Mouse (Mus musculus) midbrain, embryonic 14.5 days (tissue): Measurements from ENCODE around the gene Gm4787. TPM values are rescaled to one million over a fixed set of nuclear protein-coding genes. Genes with fewer than 3 reads are reported as not detected.
A peak's percentile ranks its signal among the peaks of the same experiment; 100 is the strongest.

Source experiments
- ATAC-seq: fragments of 200-750 bp; cut with Nextera tagmentation; 2 replicates; pipeline ENCODE4 v1.8.0; 2017; ENCODE audit warnings: moderate number of reproducible peaks, moderate library complexity; ENCODE audit not compliant: low FRiP score, low TSS enrichment
- DNase-seq: peaks from one replicate; pipeline ENCODE4 v3.0.0-alpha.2; 2015
- H3K27ac ChIP-seq: fragments of 300-500 bp; sonication (generic); replicated peaks from 2 replicates; pipeline ENCODE4 v1.5.1; 2014; ENCODE audit warnings: mild to moderate bottlenecking, low read depth, low read length, moderate library complexity
- H3K27me3 ChIP-seq: fragments of 300-500 bp; sonication (generic); 2 replicates; pipeline ENCODE4 v1.6.1; 2014; ENCODE audit warnings: low read length, control low read depth, mixed read lengths; ENCODE audit not compliant: control insufficient read depth, insufficient read depth
- H3K36me3 ChIP-seq: fragments of 300-500 bp; sonication (generic); 2 replicates; pipeline ENCODE4 v1.6.1; 2014; ENCODE audit warnings: low read length, control low read depth; ENCODE audit not compliant: control insufficient read depth, insufficient read depth
- H3K4me1 ChIP-seq: fragments of 300-500 bp; sonication (generic); 2 replicates; pipeline ENCODE4 v1.6.1; 2014; ENCODE audit warnings: mild to moderate bottlenecking, antibody characterized with exemption, low read length, control low read depth; ENCODE audit not compliant: control insufficient read depth, insufficient read depth
- H3K4me2 ChIP-seq: fragments of 300-500 bp; sonication (generic); 2 replicates; pipeline ENCODE4 v1.6.1; 2014; ENCODE audit warnings: mild to moderate bottlenecking, low read length, moderate library complexity
- H3K4me3 ChIP-seq: fragments of 300-500 bp; sonication (generic); replicated peaks from 2 replicates; pipeline ENCODE4 v1.5.1; 2014; ENCODE audit warnings: low read depth, low read length
- H3K9ac ChIP-seq: fragments of 300-500 bp; sonication (generic); replicated peaks from 2 replicates; pipeline ENCODE4 v1.6.1; 2014; ENCODE audit warnings: mild to moderate bottlenecking, low read length, moderate library complexity
- H3K9me3 ChIP-seq: fragments of 300-500 bp; sonication (generic); 2 replicates; pipeline ENCODE4 v1.6.1; 2016; ENCODE audit warnings: low read length, control low read depth, mixed read lengths; ENCODE audit not compliant: control insufficient read depth
- WGBS: fragments of 180-500 bp; shearing (Covaris S2); extraction: QIAGEN DNeasy Blood & Tissue Kit; methylation state at CpG from one replicate; pipeline ENCODE4 v1.1.7; 2014; 5-methylcytosine and 5-hydroxymethylcytosine counted together
- polyA plus RNA-seq: library from polyadenylated mRNA; unstranded; fragments of >200 nt; fragmentation: Nextera tagmentation; extraction: Ambion mirVana; gene quantifications from 2 replicates; pipeline ENCODE4 v1.2.1, GENCODE M21; 2014

Gm4787 gene
- polyA plus RNA-seq, 1 experiment from 2014 or later = 0.39 TPM

- DNase-seq (peak; percentile 5), ATAC-seq (no peak)
- WGBS = 47% methylated on average over 5 of the region's 5 CpGs
- no peak overlapping the region; the same call in 1 of the 2 replicates for H3K9ac ChIP-seq
- peaks cover 17% of the 10 kb centered on the region for H3K4me1 ChIP-seq
- H3K27ac ChIP-seq = peak overlapping the region; percentile 88; the same call in 1 of the 2 replicates
- no peaks in the 10 kb centered on the region for H3K27me3 ChIP-seq
- peak overlapping the region; percentile 96 for H3K4me2 ChIP-seq
- peak overlapping the region; percentile 80 for H3K4me3 ChIP-seq
- no peaks in the 10 kb centered on the region for H3K36me3 ChIP-seq
- no peaks in the 10 kb centered on the region for H3K9me3 ChIP-seq
Measured at GRCm38 (mm10) chr12:81331046-81331638, 48.1 kb downstream of the Gm4787 start.

Other genes starting within 250 kb of the Gm4787 start
- gene Slc8a3, start 46.3 kb downstream of the Gm4787 start, polyA plus RNA-seq = 6.1 and 6.8 TPM in 2 replicates
- 0.43 and 0.70 TPM in 2 replicates for gene Adam4, start 42.5 kb upstream of the Gm4787 start, polyA plus RNA-seq
- gene Cox16, start 105.7 kb upstream of the Gm4787 start, polyA plus RNA-seq = 132 and 133 TPM in 2 replicates
- gene Gm20498, start 153.4 kb upstream of the Gm4787 start, polyA plus RNA-seq = 39.6 and 44.9 TPM in 2 replicates
- 32.9 and 35.5 TPM in 2 replicates for gene Synj2bp, start 153.4 kb upstream of the Gm4787 start, polyA plus RNA-seq
- gene Adam21, start 189.0 kb upstream of the Gm4787 start, polyA plus RNA-seq = 0.74 and 0.99 TPM in 2 replicates
- 43.9 and 50.7 TPM in 2 replicates for gene Med6, start 215.5 kb upstream of the Gm4787 start, polyA plus RNA-seq